Mouse (Mus musculus): ENCODE data around the gene Pakap.

- TF ChIP-seq GATA1 (IDR thresholded peaks at IDR 0.05; ENCODE audit: borderline replicate concordance, low read length) = no peak
- no peak for TF ChIP-seq FLI1 (IDR thresholded peaks at IDR 0.05; ENCODE audit: low read length)
Measured at GRCm38 (mm10) chr4:57833060-57833459, 265.1 kb downstream of the Pakap start.

All from megakaryocyte, embryonic 14.5 days (primary cell).